Mouse (Mus musculus) embryo, embryonic 11.5 days (tissue): Measurements from ENCODE around the gene Nceh1.

Experiments
- DNase-seq: peaks from one replicate; pipeline ENCODE4 v3.0.0-alpha.2; 2012; ENCODE audit warnings: low read depth, low spot score

Nceh1 gene

DNA sequence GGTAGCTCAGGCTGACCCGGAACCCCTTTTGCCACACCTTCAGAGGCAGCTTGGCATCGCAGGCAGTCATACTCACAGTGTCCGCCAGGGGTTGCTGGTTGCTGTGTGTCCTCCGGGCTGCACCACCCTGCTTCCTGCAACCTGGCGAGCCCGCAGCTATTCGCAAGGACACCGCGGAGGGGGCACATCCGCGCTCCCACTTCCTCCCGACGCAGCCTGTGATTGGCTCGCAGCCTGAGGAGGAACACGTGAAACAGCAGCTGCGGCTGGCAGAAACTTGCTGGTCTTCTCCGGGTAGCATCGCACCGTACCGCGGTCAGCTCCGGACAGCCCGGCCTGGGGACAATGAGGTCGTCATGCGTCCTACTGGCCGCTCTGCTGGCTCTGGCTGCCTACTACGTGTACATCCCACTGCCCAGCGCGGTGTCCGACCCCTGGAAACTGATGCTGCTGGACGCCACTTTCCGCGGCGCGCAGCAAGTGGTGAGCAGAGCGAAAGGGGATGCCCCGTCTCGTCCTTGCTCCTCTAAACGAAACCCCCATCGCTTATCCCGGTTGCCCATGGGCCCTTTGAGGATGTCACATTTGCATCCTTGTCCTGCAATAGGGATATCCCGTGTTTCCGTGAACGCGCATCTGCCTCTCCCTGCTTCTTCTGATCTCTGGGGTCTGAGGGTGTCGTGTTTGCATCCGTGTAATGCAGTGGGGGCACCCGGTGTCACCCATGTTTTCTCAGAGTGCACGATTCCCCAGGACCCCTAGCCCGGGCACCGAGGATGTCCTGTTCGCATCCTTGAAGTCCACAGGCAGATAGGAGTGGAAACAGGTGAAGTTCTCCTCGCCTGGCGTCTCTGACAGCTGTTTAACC, at the start of gene Nceh1:
TSS of gene Nceh1 (plus strand) at position 233 of the 868 bp plus-strand sequence.
- DNase-seq, result peak; percentile 82

DNA sequence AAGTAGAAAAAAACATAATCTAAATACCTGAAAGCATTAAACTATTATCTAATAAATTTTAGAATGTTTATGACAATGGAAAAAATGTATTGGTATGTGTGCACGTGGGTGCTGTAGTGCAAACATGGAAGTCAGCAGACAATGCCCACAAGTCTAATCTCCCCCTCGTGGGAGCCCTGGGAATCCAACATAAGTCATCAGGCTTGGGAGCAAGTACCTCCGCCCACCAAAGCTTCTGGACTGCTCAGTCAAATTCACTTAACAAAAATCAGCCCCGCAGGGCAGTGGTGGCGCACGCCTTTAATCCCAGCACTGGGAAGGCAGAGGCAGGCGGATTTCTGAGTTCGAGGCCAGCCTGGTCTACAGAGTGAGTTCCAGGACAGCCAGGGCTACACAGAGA, 42.7 kb upstream of the Nceh1 start:
- DNase-seq, result no peak

DNA sequence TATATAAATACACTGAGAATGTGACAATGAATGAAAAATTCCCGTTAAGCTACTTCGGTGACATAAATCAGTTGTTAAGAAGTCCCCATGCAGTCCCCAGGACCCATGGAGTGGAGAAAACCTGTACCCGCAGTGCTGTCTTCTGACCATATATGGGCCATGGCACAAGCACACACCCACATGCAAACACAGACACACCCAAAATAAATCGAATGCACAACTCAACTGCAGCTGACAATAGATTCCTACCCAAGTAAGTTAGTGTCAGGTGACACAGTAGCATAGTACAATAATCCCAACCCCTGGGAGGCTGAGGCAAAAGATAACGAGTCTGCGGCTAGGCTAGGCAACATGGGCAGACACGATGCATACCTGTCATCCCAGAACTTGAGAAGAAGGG, 39.2 kb upstream of the Nceh1 start:
- no peak for DNase-seq

DNA sequence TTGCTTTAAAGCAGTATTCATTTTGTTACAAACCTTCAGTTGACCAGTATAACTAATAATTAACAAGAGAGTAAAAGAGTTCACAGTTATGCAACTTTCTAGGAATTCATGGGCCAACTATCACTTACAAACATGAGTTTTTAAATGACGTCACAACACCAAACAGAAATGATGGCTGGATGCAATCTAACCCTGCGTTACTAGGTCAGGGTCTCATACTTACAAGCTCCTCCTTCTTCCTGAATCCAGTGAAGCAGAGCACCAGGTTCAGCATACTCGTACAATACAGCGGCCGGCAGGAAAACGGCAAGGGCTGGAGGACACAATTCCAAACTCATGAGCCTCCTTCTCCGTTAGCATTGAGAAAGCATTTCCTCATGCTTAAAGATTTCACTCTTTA, 37.0 kb upstream of the Nceh1 start:
- DNase-seq, result no peak

DNA sequence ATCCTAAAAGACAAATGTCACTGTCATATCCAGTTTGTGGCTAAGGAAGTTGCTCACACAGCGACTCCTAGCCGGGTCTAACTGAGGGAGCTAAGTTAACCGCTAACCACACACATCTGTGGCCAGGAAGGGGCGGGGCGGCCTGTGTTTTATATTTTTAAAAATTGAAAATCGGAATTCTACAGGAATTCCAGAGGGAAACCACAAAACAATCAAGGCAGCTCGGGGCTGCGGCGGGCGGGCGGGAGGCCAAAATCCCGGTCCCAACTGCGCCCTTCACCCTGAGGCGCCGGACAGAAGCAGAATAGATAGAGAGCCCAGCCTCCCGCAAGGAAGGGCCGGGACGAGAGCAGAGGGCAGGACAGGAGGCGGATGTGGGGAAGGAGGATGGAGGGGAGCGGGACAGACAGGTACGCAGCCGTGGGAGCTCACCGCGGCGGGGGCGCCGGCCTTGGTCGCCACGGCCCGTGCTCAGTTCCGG, 29.5 kb upstream of the Nceh1 start:
- DNase-seq, result no peak

DNA sequence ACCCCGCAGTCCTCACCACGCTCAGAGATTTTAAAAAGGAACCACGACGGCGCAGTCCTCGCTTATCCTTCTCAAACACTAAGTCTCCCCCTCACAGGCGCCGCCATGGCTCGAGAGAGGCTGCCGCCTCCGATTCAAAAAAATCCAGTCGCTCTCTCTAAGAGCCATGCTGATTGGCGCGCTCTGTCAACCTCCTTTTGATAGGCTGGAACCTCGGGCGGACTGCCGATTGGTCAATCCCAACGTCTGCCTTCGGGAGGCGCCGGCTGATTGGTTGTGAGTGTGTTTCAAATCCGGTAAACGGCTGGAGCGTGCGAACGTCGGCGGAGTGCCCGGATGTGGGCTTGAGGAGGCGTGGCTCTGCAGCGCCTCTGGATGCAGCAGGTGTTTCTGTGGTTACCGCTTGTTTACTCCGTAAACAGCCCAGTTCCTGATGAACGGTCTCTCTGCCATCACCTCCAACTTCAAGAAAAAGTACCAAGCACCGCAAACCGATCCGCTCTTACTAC, 29.0 kb upstream of the Nceh1 start, which contains the start of gene Ect2:
TSS of gene Ect2 (minus strand) at position 178 of the 509 bp plus-strand sequence.
- peak; percentile 98 for DNase-seq

DNA sequence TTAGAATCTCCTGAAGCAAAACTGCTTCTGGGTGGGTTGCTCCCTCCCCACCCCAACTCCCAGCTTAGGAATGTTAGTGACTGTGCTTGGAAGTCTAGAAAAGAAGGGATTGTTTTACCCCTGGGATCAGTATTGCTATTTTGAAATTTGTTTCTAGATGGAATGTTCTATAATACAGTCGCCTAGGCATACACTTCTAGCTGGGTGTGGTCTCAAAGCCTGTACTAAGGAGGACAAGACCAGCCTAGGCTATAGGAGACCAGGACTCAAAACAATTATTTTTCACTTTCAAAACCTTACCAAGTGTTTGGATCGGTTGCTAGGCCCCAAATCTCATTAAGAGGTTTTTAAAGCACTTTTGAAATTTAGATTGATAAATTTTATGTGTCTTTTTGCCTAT, 28.5 kb upstream of the Nceh1 start:
- no peak for DNase-seq

DNA sequence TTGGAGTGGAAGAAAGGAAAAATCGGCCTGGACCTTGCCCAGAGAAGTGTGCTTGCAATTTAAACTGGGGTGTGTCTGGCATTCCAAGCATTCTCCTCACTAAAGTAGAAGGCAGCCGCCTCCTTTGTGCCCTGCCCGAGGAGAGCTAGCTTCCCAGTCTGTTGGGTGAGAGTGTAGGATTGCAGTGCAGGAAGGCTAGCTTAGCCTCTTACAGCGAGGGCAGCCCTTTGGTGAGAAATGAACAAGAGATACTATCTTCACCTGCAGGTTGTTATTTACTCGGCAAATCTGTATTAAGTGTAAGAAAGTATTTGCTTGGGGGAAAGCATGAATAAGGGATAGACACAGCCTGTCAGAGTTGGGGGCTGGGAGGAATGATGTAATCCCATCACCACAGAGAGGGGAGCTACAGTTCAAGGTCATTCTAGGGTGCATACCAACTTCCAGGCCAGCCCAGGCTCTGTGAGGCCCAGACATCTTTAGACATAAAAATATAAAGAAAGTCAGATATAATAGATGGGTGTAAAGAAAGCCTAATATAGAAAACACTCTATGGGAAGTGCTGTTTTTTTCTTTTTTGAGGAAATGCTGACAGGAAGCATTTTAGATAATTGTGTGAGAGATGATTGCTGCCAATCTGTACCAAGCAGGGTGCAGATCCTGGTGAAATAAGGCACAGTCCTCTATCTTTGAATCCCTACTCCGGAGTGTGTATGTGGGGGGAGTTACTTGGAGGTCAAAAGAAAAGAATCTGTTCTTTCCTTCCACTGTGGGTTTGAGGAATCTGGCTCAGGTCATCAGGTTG, 27.5 kb upstream of the Nceh1 start:
- no peak for DNase-seq

DNA sequence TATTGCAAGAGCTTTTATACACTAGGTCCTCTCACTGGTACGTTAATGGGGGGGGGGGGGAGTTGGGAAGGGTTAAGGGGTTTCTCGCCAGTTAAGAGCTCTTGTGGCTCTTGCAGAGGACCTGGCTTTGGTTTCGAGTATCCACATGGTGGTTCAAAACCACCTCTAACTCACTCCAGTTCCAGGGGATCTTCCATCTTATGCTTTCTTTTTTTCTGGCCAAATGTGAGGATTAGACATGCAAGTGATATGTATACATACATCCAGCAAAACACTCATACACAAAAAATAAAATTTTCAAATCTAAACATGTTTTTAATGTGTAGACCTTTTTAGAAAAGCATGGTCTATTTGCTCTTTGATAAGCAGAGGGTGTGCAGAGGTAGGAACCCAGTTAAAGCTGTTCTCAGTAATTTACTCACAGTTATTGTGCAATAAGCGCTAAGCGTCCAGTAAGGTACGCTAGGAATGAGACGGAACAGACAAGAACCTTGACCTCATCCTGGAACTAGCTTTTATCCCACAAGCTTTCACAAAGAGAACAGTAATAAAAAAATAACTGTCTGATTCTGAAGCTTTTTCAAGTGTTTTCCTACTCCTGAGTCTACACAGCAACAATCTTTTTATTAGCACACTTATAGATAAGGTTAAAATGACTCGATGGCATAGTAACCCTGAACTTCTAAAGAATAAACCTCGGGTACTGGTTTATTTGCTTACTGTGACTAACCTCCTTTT, 26.7 kb upstream of the Nceh1 start:
- DNase-seq, result no peak

DNA sequence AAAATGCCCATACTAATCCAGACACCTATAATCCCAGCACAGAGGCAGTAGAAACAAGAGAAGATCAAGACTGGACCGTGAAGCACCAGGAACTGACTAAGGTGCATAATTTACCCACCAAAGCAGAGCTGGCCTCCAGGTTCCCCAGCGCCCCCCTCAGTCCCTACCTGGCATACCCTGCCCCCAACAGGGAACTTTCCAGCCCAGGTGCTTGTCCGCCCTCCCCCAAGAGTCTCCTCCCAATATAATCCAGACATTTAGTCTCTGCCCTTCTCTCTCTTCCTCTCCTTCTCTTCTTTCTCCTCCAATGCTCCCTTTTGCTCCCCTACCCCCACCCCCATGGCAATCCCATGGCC, 26.2 kb upstream of the Nceh1 start:
- no peak for DNase-seq

DNA sequence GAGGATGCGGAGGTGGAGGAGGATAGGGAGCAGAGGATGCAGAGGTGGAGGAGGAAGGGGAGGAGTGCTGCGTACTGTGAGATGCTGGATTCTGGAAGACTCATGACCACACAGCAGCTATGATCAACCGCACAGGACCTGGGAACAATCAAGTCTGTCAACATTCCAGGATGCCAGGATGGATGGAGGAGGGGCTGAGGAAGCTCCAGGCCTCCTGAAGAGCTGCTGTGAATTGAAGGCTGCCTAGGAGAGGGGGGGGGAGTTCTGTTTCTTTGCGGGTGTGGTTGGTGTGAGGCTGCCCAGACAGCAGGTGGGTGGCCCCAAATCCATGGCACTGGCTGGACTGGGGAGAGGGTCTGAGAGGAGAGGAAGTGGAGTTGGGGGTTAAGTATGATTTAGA, 23.9 kb upstream of the Nceh1 start:
- no peak for DNase-seq

DNA sequence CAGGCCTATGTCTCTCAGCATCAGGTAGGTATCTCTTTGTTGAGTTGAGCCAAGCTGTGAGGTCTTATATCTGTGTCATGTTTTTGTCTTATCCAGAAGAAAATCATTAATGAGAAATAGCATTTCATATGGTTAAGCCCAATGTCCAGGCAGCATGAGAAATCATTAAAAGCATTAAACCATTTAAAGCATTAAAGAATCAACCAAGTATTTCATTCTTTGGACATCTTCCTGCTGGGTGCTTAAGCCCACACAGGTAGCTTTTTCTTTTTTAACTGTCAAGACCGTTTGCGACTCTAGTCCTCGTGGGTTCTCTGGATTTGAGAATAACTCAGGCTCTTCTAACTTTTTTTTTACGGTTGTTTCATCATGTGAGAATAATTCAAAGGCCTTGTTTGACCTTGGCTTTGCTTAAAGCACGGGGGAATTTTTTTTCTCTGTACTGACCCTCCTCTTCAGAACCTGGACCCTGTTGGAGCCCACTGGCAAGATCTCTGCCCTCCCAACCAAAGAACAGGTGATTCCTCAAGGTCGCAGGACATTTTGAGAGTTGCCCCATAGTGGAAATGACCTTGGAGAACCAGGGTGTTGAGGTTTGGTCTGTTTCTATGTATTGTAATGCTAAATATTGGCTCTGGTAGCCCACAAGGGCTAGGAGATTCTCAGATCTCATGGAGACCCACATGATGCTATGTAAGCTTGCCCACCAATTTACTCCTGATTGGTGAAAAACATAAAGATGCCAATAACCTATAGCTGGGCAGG, 20.9 kb upstream of the Nceh1 start:
- no peak for DNase-seq

DNA sequence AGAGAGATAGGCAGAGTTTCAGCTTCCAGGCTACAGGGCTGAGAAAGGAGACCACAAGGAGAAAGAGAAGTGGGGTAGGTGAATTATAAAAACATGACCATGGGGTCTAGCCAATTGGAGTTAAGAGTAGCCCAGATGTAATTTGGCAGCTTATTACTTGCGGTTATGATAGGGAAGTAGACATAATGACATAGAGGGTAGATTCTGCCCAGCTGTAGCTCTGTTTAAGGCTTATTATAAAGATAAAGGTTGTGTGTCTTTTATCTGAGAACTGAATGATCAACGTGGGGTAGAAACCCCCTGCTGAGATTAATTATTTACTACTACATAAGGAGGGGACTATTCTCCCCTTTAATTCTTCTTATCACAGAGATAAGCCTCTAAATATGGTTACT, 20.4 kb upstream of the Nceh1 start:
- DNase-seq, result no peak

DNA sequence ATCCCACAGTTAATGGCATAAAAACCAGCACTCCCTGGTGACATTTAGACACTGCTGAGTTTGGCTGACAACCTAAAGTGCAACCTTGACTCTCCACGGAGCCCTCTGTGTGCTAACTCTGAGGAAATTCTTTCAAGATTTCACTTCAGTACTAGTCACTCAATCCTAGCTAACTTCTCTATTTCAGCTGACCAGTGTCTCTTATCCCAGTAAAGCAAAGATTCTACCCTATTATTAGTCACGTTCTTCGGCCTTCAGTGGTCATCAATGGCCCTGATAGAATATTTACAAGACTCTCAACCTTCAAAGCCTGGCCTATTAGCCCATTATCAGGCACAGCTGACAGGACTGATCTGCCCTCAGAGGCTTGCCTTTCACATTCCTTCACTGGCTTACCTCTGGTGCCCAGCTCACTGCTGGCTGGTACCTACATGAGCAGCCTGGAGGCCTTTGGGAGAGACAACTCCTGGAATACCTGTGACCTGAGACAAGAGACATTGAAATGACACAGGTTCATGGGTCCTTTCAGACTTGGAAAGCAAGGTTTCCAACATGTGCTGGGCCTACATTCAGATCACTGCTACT, 17.2 kb upstream of the Nceh1 start:
- DNase-seq, result no peak

DNA sequence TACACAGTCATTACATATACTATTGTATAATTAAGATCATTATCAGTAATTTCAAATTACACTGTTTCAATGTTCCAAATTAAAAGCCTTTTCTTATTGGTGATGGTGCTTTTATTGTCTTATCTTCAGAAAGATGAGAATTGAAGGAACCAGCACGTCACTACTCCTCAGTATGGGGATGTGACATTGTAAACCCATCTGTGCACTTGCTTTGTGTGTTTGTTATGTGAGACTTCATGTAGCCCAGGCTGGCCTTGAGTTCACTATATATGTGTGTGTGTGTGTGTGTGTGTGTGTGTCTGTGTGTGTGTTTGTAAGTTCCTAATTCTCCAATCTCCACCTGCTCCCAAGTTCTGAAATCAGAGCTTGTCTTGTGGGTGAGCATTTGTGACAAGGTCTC, 12.5 kb upstream of the Nceh1 start:
- no peak for DNase-seq

DNA sequence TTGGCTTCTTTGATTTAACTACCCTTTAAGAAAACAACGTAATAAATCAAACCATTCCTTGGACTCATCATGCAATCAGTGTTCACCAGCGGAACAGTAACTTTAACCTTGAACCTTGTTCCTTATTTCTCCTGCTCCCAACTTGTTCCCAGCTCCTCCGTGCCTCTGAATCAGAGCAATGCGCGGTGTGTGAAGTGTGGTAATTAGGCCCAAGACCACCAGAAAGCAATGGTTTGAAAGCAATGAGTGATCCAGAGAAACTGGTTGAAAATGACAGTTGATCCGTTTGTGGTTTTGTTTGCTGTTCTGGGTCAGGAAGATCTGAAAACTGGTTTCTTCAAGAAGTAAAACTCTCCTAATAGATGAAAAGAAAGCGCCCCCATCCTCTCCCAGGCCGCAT, 3.1 kb upstream of the Nceh1 start:
- DNase-seq, result no peak

DNA sequence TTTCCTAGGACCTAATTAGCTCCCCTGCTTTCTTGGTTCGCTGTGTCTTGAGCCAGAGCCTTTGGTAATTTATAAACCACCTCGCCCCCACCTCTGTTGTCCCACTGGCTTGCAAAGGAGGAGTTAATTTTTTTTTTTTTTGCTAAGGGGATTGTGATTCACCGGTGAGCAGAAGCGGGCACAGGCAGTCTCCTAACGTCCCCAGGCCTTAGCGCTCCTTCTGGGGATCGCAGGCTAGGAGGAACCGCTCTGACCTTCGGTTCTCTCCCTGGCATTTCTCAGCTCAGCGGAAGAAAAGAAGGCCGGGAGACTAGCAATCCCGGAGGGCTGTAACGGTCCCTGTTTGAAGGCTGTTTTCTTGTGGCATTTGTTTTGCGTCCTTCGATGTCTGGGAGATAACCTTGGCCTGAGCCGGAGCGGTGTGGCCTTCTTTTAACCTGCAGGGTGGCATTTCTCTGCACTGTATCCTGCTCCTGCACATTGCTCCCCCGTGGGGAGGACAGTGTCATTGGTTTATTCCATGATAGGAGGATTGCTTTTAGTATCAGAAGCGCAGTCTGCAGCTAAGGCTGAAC, 923 bp downstream of the Nceh1 start:
- DNase-seq, result no peak

DNA sequence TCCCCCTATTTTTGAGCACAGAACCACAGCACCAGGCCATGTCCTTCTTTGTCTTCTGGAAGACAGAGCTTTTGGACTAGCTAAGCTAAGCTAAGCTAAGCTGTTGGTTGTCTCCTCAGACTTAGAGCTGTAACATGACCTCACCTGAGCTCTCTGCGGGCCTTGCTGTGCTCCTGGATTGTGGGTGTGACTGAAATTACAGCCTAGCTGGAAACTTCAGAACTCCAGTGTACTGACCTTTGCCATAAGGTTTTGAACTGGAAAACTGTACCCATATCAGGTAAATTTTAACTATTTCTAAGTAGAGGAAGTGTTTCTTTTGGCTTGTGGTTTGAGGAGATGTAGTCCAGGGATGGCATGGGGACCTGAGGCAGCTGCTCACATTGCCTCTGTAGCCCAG, 5.6 kb downstream of the Nceh1 start:
- no peak for DNase-seq

DNA sequence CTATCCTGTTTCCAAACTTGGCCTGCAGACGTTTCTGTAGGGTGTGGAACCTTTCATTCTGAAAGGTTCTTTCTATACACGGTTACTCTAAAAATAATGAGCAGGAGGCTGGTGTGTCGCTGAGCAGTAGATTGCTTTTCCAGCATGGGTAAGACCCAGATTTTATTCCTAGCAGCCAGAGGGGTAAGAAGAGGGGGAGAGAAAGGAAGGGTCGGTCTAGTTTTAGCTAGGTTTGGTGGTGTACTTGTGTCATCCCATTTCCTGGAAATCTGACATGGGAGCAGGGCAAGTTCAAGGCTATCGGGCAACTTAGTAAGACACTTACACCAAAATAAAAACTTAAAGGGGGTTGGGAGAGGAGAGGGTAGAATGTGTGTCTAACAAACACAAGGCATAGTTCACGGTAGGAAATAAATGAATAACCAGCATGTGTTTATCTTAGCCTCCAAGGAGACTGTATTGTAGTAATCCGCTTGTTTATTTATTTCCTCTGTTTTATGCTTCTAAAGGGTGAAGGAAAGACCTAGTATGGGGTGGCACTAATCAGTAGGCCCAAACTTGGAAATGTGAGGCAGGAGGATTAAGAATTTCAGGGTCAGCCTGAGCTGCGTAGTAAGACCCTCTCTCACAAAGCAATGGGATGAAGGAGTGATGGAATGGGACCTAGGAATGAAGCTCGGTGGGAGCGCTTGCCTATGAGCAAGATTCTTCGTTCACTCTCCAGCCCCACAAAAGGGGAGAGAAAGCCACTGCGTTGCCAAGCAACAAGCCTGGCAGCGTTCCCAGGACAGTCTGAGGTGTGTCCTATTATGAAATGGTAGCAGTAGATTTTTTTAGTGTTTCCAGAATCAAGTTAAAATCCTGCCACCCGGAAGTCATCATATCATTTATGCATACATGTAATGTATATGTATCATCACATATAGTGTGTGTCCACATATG, 6.8 kb downstream of the Nceh1 start:
- no peak for DNase-seq
